Mouse (Mus musculus): ENCODE measurements around the gene Plekhn1. TPM values are rescaled to one million over a fixed set of nuclear protein-coding genes. Genes with fewer than 3 reads are reported as not detected.

Gene Plekhn1
- polyA plus RNA-seq, 1 experiment, result not detected

DNA sequence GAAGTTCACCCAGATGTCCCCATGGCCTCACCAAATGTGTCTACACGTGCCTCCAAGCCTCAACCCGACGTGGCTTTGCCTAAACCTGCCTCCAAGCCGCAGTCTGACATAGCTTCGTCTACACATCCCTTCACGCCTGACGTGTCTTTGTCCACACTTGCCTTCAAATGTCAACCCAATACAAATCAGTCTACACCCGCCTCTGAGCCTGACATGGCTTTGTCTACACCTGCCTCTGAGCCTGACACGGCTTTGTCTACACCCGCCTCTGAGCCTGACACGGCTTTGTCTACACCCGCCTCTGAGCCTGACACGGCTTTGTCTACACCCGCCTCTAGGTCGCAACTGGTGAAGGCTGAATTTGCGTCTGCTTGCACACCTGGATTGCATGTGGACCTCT is 16.8 kb downstream of the Plekhn1 start:
- WGBS, result 83% methylated on average over 16 of the region's 16 CpGs
- no peaks in the 10 kb centered on the region for H3K4me1 ChIP-seq (ENCODE audit: control insufficient read depth, insufficient read depth, low read length)
- H3K4me3 ChIP-seq (ENCODE audit: insufficient read depth, low read depth, low read length), result no peak overlapping the region
- no peak for TF ChIP-seq POLR2A (IDR thresholded peaks at IDR 0.05; ENCODE audit: insufficient read depth, low read depth, low read length)
- no peak for TF ChIP-seq CTCF (IDR thresholded peaks at IDR 0.05; ENCODE audit: insufficient read depth, low read depth, low read length)
- H3K27ac ChIP-seq (ENCODE audit: insufficient read depth, low read depth, low read length), result no peak overlapping the region

DNA sequence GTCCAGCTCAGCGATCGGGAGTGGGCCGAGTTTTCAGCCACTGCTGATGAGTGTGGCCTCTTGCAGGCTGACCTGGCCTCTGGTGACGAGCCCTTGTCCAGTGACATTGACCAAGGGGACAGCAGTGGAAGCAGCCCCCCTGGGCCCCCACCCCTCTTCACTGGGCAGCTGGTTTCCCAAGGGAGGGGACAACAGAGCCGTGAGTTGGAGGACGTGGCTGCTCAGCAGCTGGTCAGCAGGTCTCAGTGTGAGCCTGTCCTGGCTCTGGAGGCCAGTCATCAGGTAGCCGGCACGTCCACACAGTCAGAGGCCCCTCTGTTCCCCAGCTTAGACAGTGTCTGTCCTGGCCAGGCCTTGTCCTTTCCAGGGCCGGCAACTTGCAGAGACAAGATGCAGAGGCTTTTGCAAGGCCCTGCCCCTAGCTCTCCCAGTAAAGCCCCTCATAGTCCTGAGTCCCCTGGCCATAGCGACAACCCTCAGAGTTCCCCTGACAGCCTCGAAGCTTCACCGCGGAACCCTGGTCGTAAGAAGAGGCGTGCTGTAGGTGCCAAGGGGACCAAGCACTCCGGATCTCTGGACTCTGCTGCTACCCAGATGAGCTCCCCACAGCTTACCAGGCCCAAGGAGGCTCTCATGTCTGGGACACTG is 17.5 kb downstream of the Plekhn1 start:
- H3K27ac ChIP-seq (ENCODE audit: insufficient read depth, low read depth, low read length), result no peak overlapping the region
- no peak for TF ChIP-seq POLR2A (IDR thresholded peaks at IDR 0.05; ENCODE audit: insufficient read depth, low read depth, low read length)
- TF ChIP-seq CTCF (IDR thresholded peaks at IDR 0.05; ENCODE audit: insufficient read depth, low read depth, low read length), result no peak
- no peak overlapping the region for H3K4me3 ChIP-seq (ENCODE audit: insufficient read depth, low read depth, low read length)
- no peaks in the 10 kb centered on the region for H3K4me1 ChIP-seq (ENCODE audit: control insufficient read depth, insufficient read depth, low read length)
- 83% methylated on average over 16 of the region's 16 CpGs for WGBS

DNA sequence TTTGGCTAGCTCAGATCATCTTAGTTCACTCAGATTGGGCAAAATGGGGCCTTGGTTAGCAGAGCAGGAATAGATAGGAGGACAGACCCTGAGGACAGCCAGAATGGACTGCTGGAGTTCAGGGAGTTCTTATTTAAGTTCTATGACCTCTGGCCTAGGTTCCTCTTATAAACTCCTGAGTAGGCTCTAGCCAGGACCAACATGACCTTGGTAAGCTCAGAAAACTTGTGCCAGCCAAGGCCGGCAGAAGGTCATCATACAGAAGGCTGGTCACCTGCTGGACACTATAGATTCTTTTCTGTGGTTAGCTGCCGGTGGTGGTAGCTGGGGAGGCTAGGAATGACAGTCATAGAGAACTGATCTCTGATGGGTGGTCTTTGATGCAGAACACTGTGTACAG is 18.5 kb downstream of the Plekhn1 start:
- H3K4me1 ChIP-seq (ENCODE audit: control insufficient read depth, insufficient read depth, low read length), result no peaks in the 10 kb centered on the region
- H3K4me3 ChIP-seq (ENCODE audit: insufficient read depth, low read depth, low read length), result no peak overlapping the region
- TF ChIP-seq CTCF (IDR thresholded peaks at IDR 0.05; ENCODE audit: insufficient read depth, low read depth, low read length) (no peak), POLR2A (IDR thresholded peaks at IDR 0.05; ENCODE audit: insufficient read depth, low read depth, low read length) (no peak)
- 83% methylated on average over 2 of the region's 2 CpGs for WGBS
- no peak overlapping the region for H3K27ac ChIP-seq (ENCODE audit: insufficient read depth, low read depth, low read length)

DNA sequence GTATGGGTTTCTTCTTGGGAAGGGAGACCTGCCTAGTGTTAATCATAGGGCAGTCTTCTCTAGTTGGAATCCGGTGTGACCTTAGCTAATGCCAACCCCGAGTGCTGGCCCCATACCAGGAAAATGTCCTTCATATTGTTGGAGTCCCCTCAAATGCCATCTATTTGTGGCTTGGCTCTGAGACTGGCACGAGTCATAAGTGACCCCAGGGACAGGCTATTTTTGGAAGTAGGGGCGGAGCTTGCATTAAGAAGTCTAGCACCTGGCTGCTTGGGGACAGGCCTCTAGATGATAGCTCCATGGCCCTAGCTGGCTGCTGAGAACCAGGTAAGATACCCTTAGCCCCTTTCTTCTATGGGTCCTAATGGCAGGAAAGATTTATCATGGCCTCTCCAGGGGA is 19.0 kb downstream of the Plekhn1 start, which contains the start of gene Perm1:
Gene Perm1, plus strand, starts transcription at position 220 of the 400 bp plus-strand sequence.
- Histone ChIP-seq H3K4me3 (ENCODE audit: insufficient read depth, low read depth, low read length) (no peak within 1 kb of the TSS), H3K4me1 (ENCODE audit: control insufficient read depth, insufficient read depth, low read length) (no peaks in the 10 kb centered on the region), H3K27ac (ENCODE audit: insufficient read depth, low read depth, low read length) (no peak within 1 kb of the TSS)
- no peak for TF ChIP-seq POLR2A (IDR thresholded peaks at IDR 0.05; ENCODE audit: insufficient read depth, low read depth, low read length)
- TF ChIP-seq CTCF (IDR thresholded peaks at IDR 0.05; ENCODE audit: insufficient read depth, low read depth, low read length), result no peak
- 67% methylated on average over 4 of the region's 4 CpGs for WGBS

DNA sequence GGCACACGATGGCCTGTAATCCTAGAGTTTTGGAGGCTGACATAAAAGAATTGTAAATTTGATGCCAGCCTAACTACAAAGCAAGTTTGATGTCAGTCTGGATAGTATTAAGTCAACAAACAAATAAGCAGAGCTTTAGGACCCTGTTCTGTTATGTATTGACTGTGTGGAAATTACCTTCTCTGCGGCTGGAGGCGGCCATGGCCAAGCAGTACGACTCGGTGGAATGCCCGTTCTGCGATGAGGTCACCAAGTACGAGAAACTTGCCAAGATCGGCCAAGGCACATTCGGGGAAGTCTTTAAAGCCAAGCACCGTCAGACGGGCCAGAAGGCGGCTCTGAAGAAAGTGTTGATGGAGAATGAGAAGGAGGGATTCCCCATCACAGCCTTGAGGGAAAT is 21.5 kb downstream of the Plekhn1 start:
- TF ChIP-seq POLR2A (IDR thresholded peaks at IDR 0.05; ENCODE audit: insufficient read depth, low read depth, low read length), result no peak
- TF ChIP-seq CTCF (IDR thresholded peaks at IDR 0.05; ENCODE audit: insufficient read depth, low read depth, low read length), result no peak
- H3K4me3 ChIP-seq (ENCODE audit: insufficient read depth, low read depth, low read length), result no peak overlapping the region
- no peaks in the 10 kb centered on the region for H3K4me1 ChIP-seq (ENCODE audit: control insufficient read depth, insufficient read depth, low read length)
- no peak overlapping the region for H3K27ac ChIP-seq (ENCODE audit: insufficient read depth, low read depth, low read length)
- WGBS, result 87% methylated on average over 13 of the region's 13 CpGs

DNA sequence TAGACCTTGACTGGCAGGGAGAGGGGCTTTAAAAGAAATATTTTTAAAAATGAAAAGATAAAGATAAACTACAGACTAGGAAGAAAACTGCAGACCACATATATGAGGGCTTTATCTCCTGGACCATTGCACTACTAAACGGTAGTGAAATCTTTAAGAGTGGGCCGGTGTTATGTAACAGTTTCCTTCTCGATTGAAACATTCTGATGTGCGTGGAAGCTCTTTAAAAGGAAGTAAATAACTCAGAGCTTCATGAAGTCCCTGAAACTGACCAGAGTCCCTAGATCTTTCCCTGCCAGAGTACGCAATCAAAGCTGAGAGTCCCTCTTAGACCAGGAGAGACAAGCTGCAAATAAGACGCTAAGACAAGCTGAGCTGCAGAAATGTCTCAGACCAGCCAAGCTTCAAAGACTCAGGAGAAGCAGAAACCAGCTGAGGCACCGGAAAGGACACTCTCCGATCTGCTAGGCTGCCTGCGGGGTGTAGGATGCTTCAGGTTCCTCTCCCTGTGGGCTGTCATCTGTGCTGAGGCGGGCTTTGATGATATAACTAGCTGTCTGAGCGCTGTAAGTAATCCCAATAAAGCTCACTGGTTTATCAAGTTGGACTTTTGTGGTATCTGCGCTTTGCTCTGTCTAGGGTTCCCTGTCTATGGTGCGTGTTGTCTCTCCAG is 24.6 kb downstream of the Plekhn1 start:
- no peak for TF ChIP-seq POLR2A (IDR thresholded peaks at IDR 0.05; ENCODE audit: insufficient read depth, low read depth, low read length)
- Histone ChIP-seq H3K4me3 (ENCODE audit: insufficient read depth, low read depth, low read length) (no peak overlapping the region), H3K27ac (ENCODE audit: insufficient read depth, low read depth, low read length) (no peak overlapping the region), H3K4me1 (ENCODE audit: control insufficient read depth, insufficient read depth, low read length) (no peaks in the 10 kb centered on the region)
- WGBS, result 82% methylated on average over 13 of the region's 13 CpGs

DNA sequence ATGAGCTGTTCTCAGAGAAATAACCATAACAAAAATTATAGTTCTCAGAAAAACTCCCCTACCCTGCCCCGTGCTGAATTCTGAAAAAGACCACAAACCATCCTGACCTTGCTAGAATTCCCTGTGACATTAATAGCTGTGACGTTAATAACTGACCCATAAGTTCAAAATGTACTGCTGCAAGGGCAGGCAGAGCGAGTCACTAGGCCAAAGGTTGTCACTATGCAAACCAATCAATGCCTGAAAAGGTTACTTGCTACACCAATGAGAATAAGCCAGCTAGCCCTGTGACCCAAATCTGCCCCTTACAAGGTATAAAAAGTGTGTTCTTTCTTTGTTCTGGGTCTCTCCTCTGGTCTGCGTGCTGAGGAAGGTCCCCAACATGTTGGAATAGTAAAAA is 25.8 kb downstream of the Plekhn1 start:
- 93% methylated on average over 4 of the region's 4 CpGs for WGBS
- TF ChIP-seq POLR2A (IDR thresholded peaks at IDR 0.05; ENCODE audit: insufficient read depth, low read depth, low read length) (no peak), CTCF (IDR thresholded peaks at IDR 0.05; ENCODE audit: insufficient read depth, low read depth, low read length) (no peak)
- Histone ChIP-seq H3K27ac (ENCODE audit: insufficient read depth, low read depth, low read length) (no peak overlapping the region), H3K4me3 (ENCODE audit: insufficient read depth, low read depth, low read length) (no peak overlapping the region), H3K4me1 (ENCODE audit: control insufficient read depth, insufficient read depth, low read length) (peaks cover 5% of the 10 kb centered on the region; the same call in 1 of the 2 replicates)

DNA sequence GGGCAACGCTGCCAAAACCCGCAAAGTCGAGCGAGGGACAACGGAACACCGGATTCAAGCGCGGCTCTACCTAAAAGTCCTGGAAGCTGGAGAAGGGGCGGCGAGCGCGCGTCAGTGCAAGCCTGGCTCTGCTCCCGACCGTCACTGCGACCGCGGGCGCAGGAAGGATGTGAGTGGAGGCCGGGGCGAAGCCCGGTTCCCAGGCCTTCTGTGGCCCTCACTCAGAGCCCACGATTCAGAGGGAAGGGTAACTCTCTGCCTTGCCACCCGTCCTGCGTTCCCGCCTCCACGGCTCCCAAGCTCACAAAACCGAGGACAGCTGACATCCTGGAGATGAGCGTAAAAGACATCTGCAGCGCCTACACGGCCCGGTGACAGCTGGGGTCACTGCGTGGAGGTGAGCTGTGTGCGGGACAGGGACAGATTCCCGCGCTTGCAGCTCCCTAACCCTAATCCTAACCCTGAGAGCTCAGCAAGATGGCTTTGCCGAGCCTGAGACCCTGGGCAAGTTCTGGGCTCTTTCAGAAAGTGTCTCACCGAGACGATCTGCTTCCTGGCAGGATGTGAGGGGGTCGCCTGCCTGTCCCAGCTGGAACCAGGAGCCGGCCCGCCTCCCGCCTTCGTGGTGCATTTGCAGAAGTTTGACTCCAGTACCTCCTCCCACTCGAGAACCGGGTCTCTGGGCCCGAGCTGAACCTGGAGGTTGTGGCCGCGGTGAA is 31.1 kb downstream of the Plekhn1 start:
- TF ChIP-seq POLR2A (IDR thresholded peaks at IDR 0.05; ENCODE audit: insufficient read depth, low read depth, low read length), result no peak
- TF ChIP-seq CTCF (IDR thresholded peaks at IDR 0.05; ENCODE audit: insufficient read depth, low read depth, low read length), result no peak
- H3K27ac ChIP-seq (ENCODE audit: insufficient read depth, low read depth, low read length), result peak overlapping the region; percentile 65; the same call in 1 of the 2 replicates
- WGBS, result under 1% methylated on average over 49 of the region's 49 CpGs

DNA sequence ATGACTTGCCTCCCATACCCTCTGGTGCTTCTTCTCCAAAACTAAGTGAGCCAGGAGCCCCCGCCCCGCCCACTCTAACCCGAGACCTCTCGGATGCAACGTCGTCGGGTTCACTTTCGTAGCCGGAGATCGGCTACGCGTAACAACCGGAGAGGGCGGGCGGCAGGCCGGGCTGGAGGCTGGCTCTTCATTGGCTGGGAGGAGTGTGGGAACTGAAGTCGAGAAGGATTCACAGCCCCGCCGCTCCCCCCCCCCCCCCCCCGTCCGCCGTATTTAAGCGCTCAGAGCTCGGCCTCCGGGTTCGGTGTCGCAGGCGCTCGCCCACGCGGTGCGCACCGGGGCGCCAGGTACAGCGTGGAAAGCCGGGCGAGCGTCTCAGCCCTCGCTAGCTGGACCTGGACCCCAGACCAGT is 31.6 kb downstream of the Plekhn1 start, which contains the start of gene AW011738:
Gene AW011738, plus strand, starts transcription at position 304 of the 412 bp plus-strand sequence.
- H3K4me1 ChIP-seq (ENCODE audit: control insufficient read depth, insufficient read depth, low read length), result peaks cover 19% of the 10 kb centered on the region; the same call in 1 of the 2 replicates
- peak within 1 kb of the TSS; percentile 79 for H3K27ac ChIP-seq (ENCODE audit: insufficient read depth, low read depth, low read length)
- under 1% methylated on average over 33 of the region's 39 CpGs for WGBS
- H3K4me3 ChIP-seq (ENCODE audit: insufficient read depth, low read depth, low read length), result peak within 1 kb of the TSS; percentile 83
- TF ChIP-seq CTCF (IDR thresholded peaks at IDR 0.05; ENCODE audit: insufficient read depth, low read depth, low read length) (no peak), POLR2A (IDR thresholded peaks at IDR 0.05; ENCODE audit: insufficient read depth, low read depth, low read length) (no peak)

More for the DNA sequence above, 31.1 kb downstream of the Plekhn1 start:
- peaks cover 19% of the 10 kb centered on the region; the same call in 1 of the 2 replicates for H3K4me1 ChIP-seq (ENCODE audit: control insufficient read depth, insufficient read depth, low read length)
- peak overlapping the region; percentile 83 for H3K4me3 ChIP-seq (ENCODE audit: insufficient read depth, low read depth, low read length)

All from olfactory bulb, adult 2 months (tissue).